Mouse (Mus musculus) heart, embryonic 10.5 days (tissue): Measurements from ENCODE around the gene Rabgap1l. TPM values are rescaled to one million over a fixed set of nuclear protein-coding genes. Genes with fewer than 3 reads are reported as not detected.

ENCODE experiments used
- DNase-seq: peaks from one replicate; pipeline ENCODE4 v3.0.0-alpha.2; 2017; ENCODE audit warnings: low spot score
- H3K27ac ChIP-seq: fragments of 300-500 bp; sonication (generic); 2 replicates; pipeline ENCODE4 v1.5.1; 2016; ENCODE audit warnings: mild to moderate bottlenecking
- H3K27me3 ChIP-seq: fragments of 300-500 bp; sonication (generic); 2 replicates; pipeline ENCODE4 v1.6.1; 2016; ENCODE audit warnings: mild to moderate bottlenecking; ENCODE audit not compliant: poor library complexity, insufficient read depth, severe bottlenecking
- H3K36me3 ChIP-seq: fragments of 300-500 bp; sonication (generic); 2 replicates; pipeline ENCODE4 v1.6.1; 2016; ENCODE audit warnings: mild to moderate bottlenecking, moderate library complexity
- H3K4me1 ChIP-seq: fragments of 300-500 bp; sonication (generic); 2 replicates; pipeline ENCODE4 v1.6.1; 2016; ENCODE audit warnings: mild to moderate bottlenecking
- H3K4me3 ChIP-seq: fragments of 300-500 bp; sonication (generic); 2 replicates; pipeline ENCODE4 v1.5.1; 2016; ENCODE audit warnings: mild to moderate bottlenecking, moderate library complexity
- H3K9me3 ChIP-seq: fragments of 300-500 bp; sonication (generic); 2 replicates; pipeline ENCODE4 v1.6.1; 2016; ENCODE audit warnings: mild to moderate bottlenecking, moderate library complexity
- WGBS: fragments of 180-500 bp; shearing (Covaris S2); methylation state at CpG from one replicate; pipeline ENCODE4 v1.1.7; 2016; 5-methylcytosine and 5-hydroxymethylcytosine counted together
- polyA plus RNA-seq: library from polyadenylated mRNA; unstranded; fragments of >200 nt; fragmentation: Nextera tagmentation; extraction: Ambion mirVana; gene quantifications from 2 replicates; pipeline ENCODE4 v1.2.1, GENCODE M21; 2016

The Rabgap1l gene
- polyA plus RNA-seq, 1 experiment from 2014 or later: 28.1 TPM

GRCm38 (mm10) chr1:160318057-160318725 is 474.8 kb downstream of the Rabgap1l start:
- no peak for DNase-seq
- no peak overlapping the region for H3K27ac ChIP-seq
- H3K36me3 ChIP-seq: no peaks in the 10 kb centered on the region
- H3K27me3 ChIP-seq: no peaks in the 10 kb centered on the region
- 72% methylated on average over 8 of the region's 8 CpGs for WGBS
- H3K4me3 ChIP-seq: no peak overlapping the region
- H3K9me3 ChIP-seq: no peaks in the 10 kb centered on the region
- no peaks in the 10 kb centered on the region for H3K4me1 ChIP-seq

- no peak overlapping the region for H3K4me3 ChIP-seq
- H3K36me3 ChIP-seq: no peaks in the 10 kb centered on the region
- no peak overlapping the region for H3K27ac ChIP-seq
- 0 out of 2 replicates have a peak, but pooled peaks cover 4% of the 10 kb centered on the region for H3K4me1 ChIP-seq
- no peak for DNase-seq
- 94% methylated on average over 2 of the region's 2 CpGs for WGBS
- H3K27me3 ChIP-seq: no peaks in the 10 kb centered on the region
- no peaks in the 10 kb centered on the region for H3K9me3 ChIP-seq
These were observed 476.8 kb downstream of the Rabgap1l start for GRCm38 (mm10) chr1:160316239-160316638.

- H3K36me3 ChIP-seq: no peaks in the 10 kb centered on the region
- no peak overlapping the region for H3K27ac ChIP-seq
- no peaks in the 10 kb centered on the region for H3K27me3 ChIP-seq
- no peak for DNase-seq
- no peak overlapping the region for H3K4me3 ChIP-seq
- H3K4me1 ChIP-seq: peaks cover 12% of the 10 kb centered on the region; the same call in 1 of the 2 replicates
- 86% methylated on average over 4 of the region's 4 CpGs for WGBS
- no peaks in the 10 kb centered on the region for H3K9me3 ChIP-seq
These were observed 480.4 kb downstream of the Rabgap1l start for GRCm38 (mm10) chr1:160312658-160313057.

- H3K36me3 ChIP-seq: no peaks in the 10 kb centered on the region
- no peaks in the 10 kb centered on the region for H3K9me3 ChIP-seq
- WGBS: 22% methylated on average over 2 of the region's 2 CpGs
- no peak for DNase-seq
- H3K27ac ChIP-seq: no peak overlapping the region
- no peak overlapping the region for H3K4me3 ChIP-seq
- H3K27me3 ChIP-seq: no peaks in the 10 kb centered on the region
- H3K4me1 ChIP-seq: peaks cover 17% of the 10 kb centered on the region
These were observed 481.1 kb downstream of the Rabgap1l start for GRCm38 (mm10) chr1:160311861-160312260.

- no peak overlapping the region for H3K27ac ChIP-seq
- peaks cover 18% of the 10 kb centered on the region for H3K4me1 ChIP-seq
- H3K36me3 ChIP-seq: no peaks in the 10 kb centered on the region
- 47% methylated on average over 5 of the region's 5 CpGs for WGBS
- H3K27me3 ChIP-seq: no peaks in the 10 kb centered on the region
- DNase-seq: no peak
- no peaks in the 10 kb centered on the region for H3K9me3 ChIP-seq
- H3K4me3 ChIP-seq: no peak overlapping the region
These were observed 483.1 kb downstream of the Rabgap1l start for GRCm38 (mm10) chr1:160309951-160310350.

GRCm38 (mm10) chr1:160308996-160309395 is 484.0 kb downstream of the Rabgap1l start:
- no peak overlapping the region for H3K27ac ChIP-seq
- H3K9me3 ChIP-seq: no peaks in the 10 kb centered on the region
- peaks cover 18% of the 10 kb centered on the region for H3K4me1 ChIP-seq
- no peaks in the 10 kb centered on the region for H3K36me3 ChIP-seq
- WGBS: 30% methylated on average over 7 of the region's 7 CpGs
- H3K4me3 ChIP-seq: no peak overlapping the region
- no peaks in the 10 kb centered on the region for H3K27me3 ChIP-seq
- DNase-seq: no peak

GRCm38 (mm10) chr1:160308498-160308897 is 484.5 kb downstream of the Rabgap1l start:
- 77% methylated on average over 7 of the region's 7 CpGs for WGBS
- H3K4me3 ChIP-seq: no peak overlapping the region
- DNase-seq: no peak

GRCm38 (mm10) chr1:160306866-160307616 is 486.0 kb downstream of the Rabgap1l start:
- peak overlapping the region; percentile 24; the same call in 1 of the 2 replicates for H3K27ac ChIP-seq
- no peak for DNase-seq

More at GRCm38 (mm10) chr1:160308498-160308897, 484.5 kb downstream of the Rabgap1l start:
- Histone ChIP-seq H3K27me3 (no peaks in the 10 kb centered on the region), H3K4me1 (peaks cover 18% of the 10 kb centered on the region), H3K36me3 (no peaks in the 10 kb centered on the region), H3K9me3 (no peaks in the 10 kb centered on the region), H3K27ac (no peak overlapping the region)

GRCm38 (mm10) chr1:160306336-160306735 is 486.7 kb downstream of the Rabgap1l start:
- Histone ChIP-seq H3K9me3 (no peaks in the 10 kb centered on the region), H3K4me3 (no peak overlapping the region), H3K27me3 (no peaks in the 10 kb centered on the region), H3K4me1 (peaks cover 18% of the 10 kb centered on the region), H3K27ac (no peak overlapping the region), H3K36me3 (no peaks in the 10 kb centered on the region)
- no peak for DNase-seq
- 65% methylated on average over 6 of the region's 6 CpGs for WGBS

More at GRCm38 (mm10) chr1:160306866-160307616, 486.0 kb downstream of the Rabgap1l start:
- peaks cover 17% of the 10 kb centered on the region for H3K4me1 ChIP-seq
- no peaks in the 10 kb centered on the region for H3K36me3 ChIP-seq
- no peak overlapping the region for H3K4me3 ChIP-seq
- H3K9me3 ChIP-seq: no peaks in the 10 kb centered on the region
- WGBS: 59% methylated on average over 10 of the region's 10 CpGs
- H3K27me3 ChIP-seq: no peaks in the 10 kb centered on the region

GRCm38 (mm10) chr1:160305826-160306225 is 487.2 kb downstream of the Rabgap1l start:
- Histone ChIP-seq H3K9me3 (no peaks in the 10 kb centered on the region), H3K36me3 (no peaks in the 10 kb centered on the region), H3K4me3 (no peak overlapping the region), H3K27me3 (no peaks in the 10 kb centered on the region), H3K27ac (no peak overlapping the region), H3K4me1 (peaks cover 18% of the 10 kb centered on the region)
- DNase-seq: no peak
- 89% methylated on average over 1 of the region's 1 CpGs for WGBS

- peaks cover 17% of the 10 kb centered on the region for H3K4me1 ChIP-seq
- no peak overlapping the region for H3K27ac ChIP-seq
- no peaks in the 10 kb centered on the region for H3K36me3 ChIP-seq
- no peaks in the 10 kb centered on the region for H3K27me3 ChIP-seq
- no peaks in the 10 kb centered on the region for H3K9me3 ChIP-seq
- H3K4me3 ChIP-seq: no peak overlapping the region
- no peak for DNase-seq
- WGBS: 82% methylated on average over 6 of the region's 6 CpGs
These were observed 488.0 kb downstream of the Rabgap1l start for GRCm38 (mm10) chr1:160304969-160305498.

- Histone ChIP-seq H3K27ac (no peak overlapping the region), H3K27me3 (no peaks in the 10 kb centered on the region), H3K4me3 (no peak overlapping the region), H3K4me1 (peaks cover 12% of the 10 kb centered on the region), H3K9me3 (no peaks in the 10 kb centered on the region), H3K36me3 (no peaks in the 10 kb centered on the region)
- no peak for DNase-seq
- WGBS: 61% methylated on average over 1 of the region's 1 CpGs
These were observed 490.7 kb downstream of the Rabgap1l start for GRCm38 (mm10) chr1:160302268-160302667.

GRCm38 (mm10) chr1:160301156-160301555 is 491.9 kb downstream of the Rabgap1l start:
- no peaks in the 10 kb centered on the region for H3K27me3 ChIP-seq
- 65% methylated on average over 6 of the region's 6 CpGs for WGBS
- H3K36me3 ChIP-seq: no peaks in the 10 kb centered on the region
- H3K9me3 ChIP-seq: no peaks in the 10 kb centered on the region
- H3K4me3 ChIP-seq: no peak overlapping the region
- H3K4me1 ChIP-seq: peaks cover 7% of the 10 kb centered on the region; the same call in 1 of the 2 replicates
- no peak for DNase-seq
- H3K27ac ChIP-seq: no peak overlapping the region
